Mouse (Mus musculus): Measurements from ENCODE around the gene Gm17604. TPM values are rescaled to one million over a fixed set of nuclear protein-coding genes. Genes with fewer than 3 reads are reported as not detected.

Gm17604 gene
- not detected for polyA plus RNA-seq (2012; fragmentation: generic; extraction: Trizol)

DNA sequence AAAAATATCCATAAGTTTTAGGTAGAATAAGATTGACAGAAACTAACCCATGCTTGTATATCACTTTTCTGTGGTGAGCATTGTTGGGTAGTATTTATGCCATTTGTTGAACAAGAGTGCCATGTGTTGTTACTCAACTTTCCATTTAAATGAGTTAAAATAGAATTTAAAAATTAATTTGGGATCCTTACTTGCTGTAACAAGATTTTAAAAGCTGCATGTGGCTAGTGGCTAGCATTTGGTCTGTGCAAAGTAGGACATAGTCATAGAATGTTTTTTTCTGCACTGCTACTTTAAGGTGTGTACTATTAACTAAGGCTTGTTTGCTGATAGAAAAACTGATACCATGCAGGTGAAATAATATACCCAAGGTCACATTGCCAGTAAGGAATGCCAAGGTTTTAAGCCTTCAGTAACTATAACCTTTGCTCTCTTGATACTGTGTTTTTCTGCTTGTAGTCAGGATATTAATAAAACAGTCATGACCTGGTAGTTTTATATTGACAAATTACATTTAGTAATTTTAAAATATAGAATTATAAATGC is at the start of gene Gm17604:
Gene Gm17604, minus strand, starts transcription at position 51 of the 546 bp plus-strand sequence.

DNA sequence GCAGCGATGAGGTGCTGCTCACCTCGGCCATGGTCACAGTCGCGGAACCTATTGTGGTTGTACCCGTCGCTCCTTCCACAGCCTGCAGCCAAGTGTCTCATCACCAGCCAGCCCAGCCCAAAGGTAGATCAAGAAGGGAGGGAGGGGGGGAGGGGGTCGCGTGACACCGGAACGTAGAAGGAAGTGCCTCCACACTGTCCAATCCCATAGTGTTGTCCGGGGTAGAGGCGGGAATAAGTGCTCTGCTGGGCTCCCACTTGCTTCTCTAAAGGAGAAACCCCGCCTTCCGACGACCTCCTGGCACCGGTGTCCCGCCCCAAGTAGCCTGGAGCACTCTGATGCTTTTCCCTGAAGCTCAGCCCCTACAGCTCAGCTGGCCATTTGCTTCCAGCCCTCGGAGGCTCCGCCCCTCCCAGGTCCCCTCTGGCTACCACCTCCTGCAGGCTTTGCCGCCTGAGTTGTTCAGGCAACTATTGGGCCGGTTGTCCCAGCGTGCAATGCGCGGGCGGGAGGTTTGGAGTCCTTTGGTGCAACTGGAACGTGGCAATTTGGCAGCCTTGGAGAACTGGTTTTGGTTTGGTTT is 24.3 kb downstream of the Gm17604 start, which contains the start of the genes Mospd2 and Fancb:
Gene Mospd2, minus strand, starts transcription at position 183 of the 583 bp plus-strand sequence.
Gene Fancb, plus strand, starts transcription at position 400 of the 583 bp plus-strand sequence.

Other genes starting within 250 kb of the Gm17604 start
- gene Mospd2, start 24.5 kb downstream of the Gm17604 start, polyA plus RNA-seq (2012; fragmentation: generic; extraction: Trizol): 1 to 10 TPM in 1 of 2 experiments, under 1 TPM in 1; 0.12 to 2.3 TPM
- gene Fancb, start 24.2 kb downstream of the Gm17604 start, polyA plus RNA-seq (2012; fragmentation: generic; extraction: Trizol): under 1 TPM; 0.16 to 0.79 TPM

Measured in C3H10T1/2 (cell line).